Mouse (Mus musculus) MEL (cell line): ENCODE results near the gene Mad2l2. TPM values are rescaled to one million over a fixed set of nuclear protein-coding genes. Genes with fewer than 3 reads are reported as not detected.

Experiments used
- DNase-seq: peaks from one replicate; pipeline ENCODE4 v3.0.0; 2011; ENCODE audit warnings: low read depth, low spot score
- H3K27ac ChIP-seq: 2 replicates; pipeline ENCODE4 v1.5.1; 2012; ENCODE audit warnings: low read depth, mild to moderate bottlenecking, control low read depth, low read length, moderate library complexity; ENCODE audit not compliant: control insufficient read depth
- H3K27me3 ChIP-seq, 2 experiments: fragments of 150-350 bp in 1 of 2; sonication (generic) in 1 of 2; 2 replicates each; pipeline ENCODE4 v1.6.1; 2012; ENCODE audit warnings: low read length in 2 of 2, mild to moderate bottlenecking in 2 of 2, improper control_type of control experiment in 1 of 2, moderate library complexity in 1 of 2; ENCODE audit not compliant: insufficient read depth in 2 of 2, control insufficient read depth in 1 of 2
- H3K36me3 ChIP-seq, 2 experiments: 2 replicates each; pipeline ENCODE4 v1.6.1; 2012 to 2014; ENCODE audit warnings: low read length in 2 of 2, improper control_type of control experiment in 1 of 2, inconsistent platforms in 1 of 2, mild to moderate bottlenecking in 1 of 2; ENCODE audit not compliant: insufficient read depth in 2 of 2, control insufficient read depth in 1 of 2
- H3K4me1 ChIP-seq, 2 experiments: fragments of 150-350 bp in 1 of 2; sonication (generic) in 1 of 2; 2 replicates each; pipeline ENCODE4 v1.6.1; 2012; ENCODE audit warnings: low read length in 2 of 2, improper control_type of control experiment in 1 of 2, mild to moderate bottlenecking in 1 of 2; ENCODE audit not compliant: insufficient read depth in 2 of 2, control insufficient read depth in 1 of 2
- H3K4me3 ChIP-seq, 2 experiments: fragments of 150-350 bp in 1 of 2; sonication (generic) in 1 of 2; 2 replicates each; pipeline ENCODE4 v1.5.1; 2012; ENCODE audit warnings: low read depth in 2 of 2, low read length in 2 of 2, mild to moderate bottlenecking in 2 of 2, moderate library complexity in 2 of 2, control low read depth in 1 of 2, improper control_type of control experiment in 1 of 2; ENCODE audit not compliant: control insufficient read depth in 1 of 2, insufficient read depth in 1 of 2
- H3K79me2 ChIP-seq: 2 replicates; pipeline ENCODE4 v1.6.1; 2012; ENCODE audit warnings: mild to moderate bottlenecking, low read length, moderate library complexity; ENCODE audit not compliant: control insufficient read depth, poor library complexity, insufficient read depth
- H3K9ac ChIP-seq: 2 replicates; pipeline ENCODE4 v1.6.1; 2012; ENCODE audit warnings: low read depth, mild to moderate bottlenecking, control low read depth, low read length, moderate library complexity; ENCODE audit not compliant: control insufficient read depth, poor library complexity, severe bottlenecking
- H3K9me3 ChIP-seq: fragments of 150-350 bp; sonication (generic); replicated peaks from 2 replicates; pipeline ENCODE4 v1.6.1; 2012; ENCODE audit warnings: mild to moderate bottlenecking, low read length, improper control_type of control experiment, moderate library complexity; ENCODE audit not compliant: insufficient read depth
- CHD1 ChIP-seq: IDR thresholded peaks from 2 replicates; pipeline ENCODE4 v1.6.1; 2012; ENCODE audit warnings: low read depth, mild to moderate bottlenecking, inconsistent platforms, low read length, improper control_type of control experiment
- CTCF ChIP-seq, 3 experiments: IDR thresholded peaks in 2 of 3; conservative IDR thresholded peaks in 1 of 3; 2 replicates each; pipeline ENCODE4 v1.5.1; 2011 to 2012; ENCODE audit warnings: low read length in 3 of 3, low read depth in 2 of 3, mild to moderate bottlenecking in 2 of 3, improper control_type of control experiment in 1 of 3, inconsistent platforms in 1 of 3, mixed read lengths in 1 of 3, moderate library complexity in 1 of 3; ENCODE audit not compliant: control insufficient read depth in 1 of 3, insufficient read depth in 1 of 3, poor library complexity in 1 of 3, severe bottlenecking in 1 of 3
- E2F4 ChIP-seq: IDR thresholded peaks from 2 replicates; pipeline ENCODE4 v1.6.1; 2011; ENCODE audit warnings: low read depth, low read length, improper control_type of control experiment, borderline replicate concordance
- EP300 ChIP-seq, 2 experiments: IDR thresholded peaks; 2 replicates each; pipeline ENCODE4 v1.6.1; 2011; ENCODE audit warnings: improper control_type of control experiment in 2 of 2, low read length in 2 of 2, low read depth in 1 of 2, mild to moderate bottlenecking in 1 of 2
- GABPA ChIP-seq: IDR thresholded peaks from 2 replicates; pipeline ENCODE4 v1.6.1; 2012; ENCODE audit warnings: low read depth, mild to moderate bottlenecking, inconsistent platforms, low read length, improper control_type of control experiment, moderate library complexity
- GATA1 ChIP-seq: IDR thresholded peaks from 2 replicates; pipeline ENCODE4 v1.6.1; 2011; ENCODE audit warnings: low read depth, low read length, improper control_type of control experiment
- KAT2A ChIP-seq: conservative IDR thresholded peaks from 2 replicates; pipeline ENCODE4 v1.6.1; 2012; ENCODE audit warnings: low read depth, low read length, improper control_type of control experiment, inconsistent platforms
- MAFK ChIP-seq: IDR thresholded peaks from 2 replicates; pipeline ENCODE4 v1.6.1; 2011; ENCODE audit warnings: low read depth, mild to moderate bottlenecking, low read length, improper control_type of control experiment, borderline replicate concordance
- MAZ ChIP-seq: IDR thresholded peaks from 2 replicates; pipeline ENCODE4 v1.6.1; 2012; ENCODE audit warnings: low read depth, mild to moderate bottlenecking, inconsistent platforms, low read length, improper control_type of control experiment
- MXI1 ChIP-seq: IDR thresholded peaks from 2 replicates; pipeline ENCODE4 v1.6.1; 2011; ENCODE audit warnings: mild to moderate bottlenecking, low read depth, low read length, improper control_type of control experiment
- MYB ChIP-seq: IDR thresholded peaks from 2 replicates; pipeline ENCODE4 v1.6.1; 2011; ENCODE audit warnings: mild to moderate bottlenecking, low read depth, low read length, improper control_type of control experiment
- NRF1 ChIP-seq: IDR thresholded peaks from 2 replicates; pipeline ENCODE4 v1.6.1; 2014; ENCODE audit warnings: low read depth, mild to moderate bottlenecking, inconsistent platforms, low read length, improper control_type of control experiment, moderate library complexity; ENCODE audit not compliant: poor library complexity, insufficient read depth, severe bottlenecking
- POLR2A ChIP-seq, 2 experiments: IDR thresholded peaks; 2 replicates each; pipeline ENCODE4 v1.6.1; 2011 to 2012; ENCODE audit warnings: low read length in 2 of 2, mild to moderate bottlenecking in 2 of 2, control low read depth in 1 of 2, improper control_type of control experiment in 1 of 2, low read depth in 1 of 2, moderate library complexity in 1 of 2; ENCODE audit not compliant: control insufficient read depth in 1 of 2, insufficient read depth in 1 of 2, poor library complexity in 1 of 2
- POLR2AphosphoS5 ChIP-seq: IDR thresholded peaks from 2 replicates; pipeline ENCODE4 v1.6.1; 2012; ENCODE audit warnings: low read depth, borderline replicate concordance, mild to moderate bottlenecking, inconsistent platforms, low read length, moderate library complexity, mixed read lengths
- RAD21 ChIP-seq: IDR thresholded peaks from 2 replicates; pipeline ENCODE4 v1.6.1; 2011; ENCODE audit warnings: mild to moderate bottlenecking, low read depth, low read length, improper control_type of control experiment
- SMC3 ChIP-seq: IDR thresholded peaks from 2 replicates; pipeline ENCODE4 v1.6.1; 2011; ENCODE audit warnings: low read depth, low read length, improper control_type of control experiment
- UBTF ChIP-seq: IDR thresholded peaks from 2 replicates; pipeline ENCODE4 v1.6.1; 2012; ENCODE audit warnings: low read depth, mild to moderate bottlenecking, inconsistent platforms, low read length, improper control_type of control experiment, moderate library complexity, borderline replicate concordance; ENCODE audit not compliant: insufficient read depth
- USF1 ChIP-seq: IDR thresholded peaks from 2 replicates; pipeline ENCODE4 v1.6.1; 2014; ENCODE audit warnings: low read depth, mild to moderate bottlenecking, inconsistent platforms, low read length, improper control_type of control experiment, moderate library complexity
- USF2 ChIP-seq, 2 experiments: IDR thresholded peaks; 2 replicates each; pipeline ENCODE4 v1.6.1; 2011 to 2012; ENCODE audit warnings: improper control_type of control experiment in 2 of 2, low read length in 2 of 2, borderline replicate concordance in 1 of 2, inconsistent platforms in 1 of 2, low read depth in 1 of 2, mild to moderate bottlenecking in 1 of 2; ENCODE audit not compliant: insufficient read depth in 1 of 2
- ZC3H11A ChIP-seq: IDR thresholded peaks from 2 replicates; pipeline ENCODE4 v1.6.1; 2012; ENCODE audit warnings: low read depth, mild to moderate bottlenecking, inconsistent platforms, low read length, improper control_type of control experiment
- ZNF384 ChIP-seq: IDR thresholded peaks from 2 replicates; pipeline ENCODE4 v1.6.1; 2012; ENCODE audit warnings: low read depth, mild to moderate bottlenecking, inconsistent platforms, low read length, improper control_type of control experiment
- polyA plus RNA-seq, 2 experiments: library from polyadenylated mRNA; stranded (reverse) in 1 of 2; unstranded in 1 of 2; fragments of >175 nt in 1 of 2; fragments of >200 nt in 1 of 2; gene quantifications; 2 replicates each; pipeline versions ENCODE4 v1.2.1 to v1.2.4; 2012; ENCODE audit warnings: low replicate concordance in 2 of 2, low read depth in 1 of 2; ENCODE audit not compliant: insufficient read length in 2 of 2, insufficient read depth in 1 of 2, missing spikeins in 1 of 2
- total RNA-seq: library from RNA; depleted of rRNA; stranded (reverse); fragments of 300-350 nt; gene quantifications from 2 replicates; pipeline ENCODE4 v1.2.3, GENCODE M21; 2012

Mad2l2 gene
- total and polyA plus RNA-seq, 3 experiments = 28.6 to 44.8 TPM; not detected in 1

- Histone ChIP-seq H3K9me3 (no peaks in the 10 kb centered on the region), H3K79me2 (no peaks in the 10 kb centered on the region; the same call in 1 of the 2 replicates), H3K27ac (no peak overlapping the region), H3K36me3 (no peaks in the 10 kb centered on the region), H3K4me3 (peak overlapping the region; percentile 35 to 56), H3K4me1 (peaks cover 0 to under 1% of the 10 kb centered on the region in 2 experiments; a peak in 2 of 4 replicates), H3K27me3 (no peaks in the 10 kb centered on the region; a peak in 1 of 4 replicates), H3K9ac (peak overlapping the region; percentile 56; the same call in 1 of the 2 replicates)
- TF ChIP-seq MXI1 = peak; percentile 32; the same call in 1 of the 2 replicates
- no peak for TF ChIP-seq USF1
- TF ChIP-seq E2F4 = no peak
- peak; percentile 59 for TF ChIP-seq RAD21
- TF ChIP-seq USF2 (IDR thresholded peaks at IDR 0.05; ENCODE audit: borderline replicate concordance in 1 of 2, insufficient read depth in 1 of 2, low read depth in 1 of 2, low read length in 2 of 2) = no peak
- no peak for TF ChIP-seq POLR2A (IDR thresholded peaks at IDR 0.05; ENCODE audit: control insufficient read depth in 1 of 2, insufficient read depth in 1 of 2, low read depth in 1 of 2, low read length in 2 of 2, poor library complexity in 1 of 2)
- no peak for TF ChIP-seq EP300 (IDR thresholded peaks at IDR 0.05; ENCODE audit: low read depth in 1 of 2, low read length in 2 of 2)
- TF ChIP-seq GATA1 = no peak
- TF ChIP-seq CTCF (IDR thresholded peaks at IDR 0.05 in 2 of 3, conservative IDR thresholded peaks at IDR 0.05 in 1 of 3; ENCODE audit: control insufficient read depth in 1 of 3, insufficient read depth in 1 of 3, low read depth in 2 of 3, low read length in 3 of 3, poor library complexity in 1 of 3, severe bottlenecking in 1 of 3) = peak; percentile 37 to 83 (median 78)
- no peak for TF ChIP-seq POLR2AphosphoS5
- TF ChIP-seq CHD1 = no peak
- peak; percentile 66 for TF ChIP-seq ZC3H11A
- TF ChIP-seq UBTF = 0 out of 2 replicates have a peak, but pooled peaks have one; percentile 86
- TF ChIP-seq SMC3 = peak; percentile 74
- no peak for TF ChIP-seq GABPA
- TF ChIP-seq MAZ = no peak; the same call in 1 of the 2 replicates
- peak; percentile 51; the same call in 1 of the 2 replicates for TF ChIP-seq NRF1
- peak; percentile 74 for DNase-seq
Observed at GRCm38 (mm10) chr4:148164002-148164439, 33.8 kb downstream of the Mad2l2 start.

- Histone ChIP-seq H3K4me3 (no peak overlapping the region), H3K27me3 (no peaks in the 10 kb centered on the region; a peak in 1 of 4 replicates), H3K9me3 (no peaks in the 10 kb centered on the region), H3K36me3 (no peaks in the 10 kb centered on the region), H3K4me1 (no peaks in the 10 kb centered on the region; a peak in 1 of 4 replicates), H3K9ac (no peak overlapping the region), H3K79me2 (no peaks in the 10 kb centered on the region; the same call in 1 of the 2 replicates), H3K27ac (no peak overlapping the region)
- DNase-seq = no peak
- no peak for TF ChIP-seq MAFK
- TF ChIP-seq NRF1 = no peak
- TF ChIP-seq CHD1 = no peak
- no peak for TF ChIP-seq ZNF384
- no peak for TF ChIP-seq MYB
- TF ChIP-seq KAT2A = no peak
Observed at GRCm38 (mm10) chr4:148164461-148164860, 34.3 kb downstream of the Mad2l2 start.
